Mouse (Mus musculus) bone marrow, adult 2 months (tissue): ENCODE data around the gene Zfp777.

Experiments
- CTCF ChIP-seq: fragments of 200-500 bp; IDR thresholded peaks from 2 replicates; pipeline ENCODE4 v1.5.1; 2011; ENCODE audit warnings: low read length, control low read depth; ENCODE audit not compliant: control insufficient read depth, insufficient read depth
- POLR2A ChIP-seq: fragments of 200-500 bp; IDR thresholded peaks from 2 replicates; pipeline ENCODE4 v1.6.1; 2011; ENCODE audit warnings: low read depth, mild to moderate bottlenecking, control low read depth, low read length, borderline replicate concordance; ENCODE audit not compliant: control insufficient read depth

GRCm38 (mm10) chr6:48032661-48033060, 16.1 kb downstream of the Zfp777 start:
- TF ChIP-seq CTCF (no peak), POLR2A (no peak)
